Mouse (Mus musculus) telencephalon, adult 2 months (tissue): ENCODE measurements at regions not wholly inside any gene's neighbourhood (a gene's known extent, or its start where the extent isn't known, plus 50 kb on each side); places are given as distances from the start of the nearest gene placed in this dataset.

Experiments
- DNase-seq: peaks from one replicate; pipeline ENCODE4 v3.0.0-alpha.2; 2011; ENCODE audit warnings: low read depth, low spot score

- DNase-seq = no peak
Measured at GRCm38 (mm10) chr16:95194151-95194550, 63.2 kb upstream of the Kcnj15 start.

- no peak for DNase-seq
Measured at GRCm38 (mm10) chr16:95196141-95196540, 61.2 kb upstream of the Kcnj15 start.

- peak; percentile 36 for DNase-seq
Measured at GRCm38 (mm10) chr16:95196622-95197021, 60.7 kb upstream of the Kcnj15 start.

GRCm38 (mm10) chr16:95198795-95199563 lies 58.4 kb upstream of the Kcnj15 start:
- no peak for DNase-seq

GRCm38 (mm10) chr16:95202126-95202883 lies 55.1 kb upstream of the Kcnj15 start:
- DNase-seq = no peak

- DNase-seq = no peak
Measured at GRCm38 (mm10) chr16:95203026-95203425, 54.3 kb upstream of the Kcnj15 start.

- DNase-seq = no peak
Measured at GRCm38 (mm10) chr16:95203790-95204189, 53.6 kb upstream of the Kcnj15 start.

GRCm38 (mm10) chr16:95204507-95204906 lies 52.9 kb upstream of the Kcnj15 start:
- DNase-seq = no peak

- DNase-seq = no peak
Measured at GRCm38 (mm10) chr16:95206445-95206844, 50.9 kb upstream of the Kcnj15 start.

GRCm38 (mm10) chr16:95207547-95207946 lies 49.8 kb upstream of the Kcnj15 start:
- no peak for DNase-seq
